Mouse (Mus musculus): Measurements from ENCODE around the gene Rab8b.
"Not testable (repeated sequence)": the region's sequence is repeated elsewhere in the genome, so short reads cannot be mapped to it uniquely, and the experiment has no call there.

The Rab8b gene

GRCm38 (mm10) chr9:66834318-66835096 is 85.0 kb downstream of the Rab8b start, which contains the start of gene Aph1c:
TSS of gene Aph1c (minus strand) at chr9:66834726.
- DNase-seq (ENCODE audit: low spot score), result peak; percentile 94

GRCm38 (mm10) chr9:66833851-66834250 is 85.6 kb downstream of the Rab8b start:
- DNase-seq (ENCODE audit: low spot score), result no peak

GRCm38 (mm10) chr9:66832366-66832908 is 87.0 kb downstream of the Rab8b start:
- no peak for DNase-seq (ENCODE audit: low spot score)

GRCm38 (mm10) chr9:66825990-66826389 is 93.5 kb downstream of the Rab8b start:
- peak; percentile 80 for DNase-seq (ENCODE audit: low spot score)

GRCm38 (mm10) chr9:66822255-66822654 is 97.2 kb downstream of the Rab8b start:
- not testable (repeated sequence) for DNase-seq (ENCODE audit: low spot score)

- DNase-seq (ENCODE audit: low spot score), result no peak
These were observed 98.5 kb downstream of the Rab8b start for GRCm38 (mm10) chr9:66820996-66821395.

GRCm38 (mm10) chr9:66813392-66813791 is 106.1 kb downstream of the Rab8b start:
- DNase-seq (ENCODE audit: low spot score), result no peak

- DNase-seq (ENCODE audit: low spot score), result not testable (repeated sequence)
These were observed 113.5 kb downstream of the Rab8b start for GRCm38 (mm10) chr9:66805951-66806350.

GRCm38 (mm10) chr9:66801947-66802346 is 117.5 kb downstream of the Rab8b start:
- no peak for DNase-seq (ENCODE audit: low spot score)

- DNase-seq (ENCODE audit: low spot score), result no peak
These were observed 122.7 kb downstream of the Rab8b start, which contains the start of gene Gm10647 for GRCm38 (mm10) chr9:66796739-66797138. TSS of gene Gm10647 (plus strand) at chr9:66797039.

GRCm38 (mm10) chr9:66795464-66796324 is 123.8 kb downstream of the Rab8b start, which contains the start of gene Aph1b:
TSS of gene Aph1b (minus strand) at chr9:66795490.
- DNase-seq (ENCODE audit: low spot score), result peak; percentile 99

- DNase-seq (ENCODE audit: low spot score), result peak; percentile 42
These were observed 124.6 kb downstream of the Rab8b start for GRCm38 (mm10) chr9:66794629-66795463.

All from adipocyte (in vitro differentiated cells).